Mouse (Mus musculus): ENCODE results near the gene Vps37c. TPM values are rescaled to one million over a fixed set of nuclear protein-coding genes. Genes with fewer than 3 reads are reported as not detected.
A peak's percentile ranks its signal among the peaks of the same experiment; 100 is the strongest.

The Vps37c gene
- polyA plus RNA-seq, 1 experiment from 2014 or later, result 36.8 TPM

GRCm38 (mm10) chr19:10689470-10690166, 1.1 kb downstream of the Vps37c start:
- Histone ChIP-seq H3K4me1 (peaks cover 34% of the 10 kb centered on the region), H3K9ac (peak overlapping the region; percentile 89), H3K4me3 (peak overlapping the region; percentile 79), H3K36me3 (0 out of 2 replicates have a peak, but pooled peaks cover 3% of the 10 kb centered on the region), H3K9me3 (no peaks in the 10 kb centered on the region), H3K4me2 (peak overlapping the region; percentile 86), H3K27ac (peak overlapping the region; percentile 90), H3K27me3 (no peaks in the 10 kb centered on the region)
- WGBS, result 43% methylated on average over 5 of the region's 5 CpGs
- no peak for ATAC-seq (ENCODE audit: insufficient number of reproducible peaks, insufficient read depth, low FRiP score, low TSS enrichment, low read depth)

- H3K9me3 ChIP-seq, result no peaks in the 10 kb centered on the region
- peak overlapping the region; percentile 89 for H3K9ac ChIP-seq
- H3K27ac ChIP-seq, result peak overlapping the region; percentile 90
- H3K4me1 ChIP-seq, result peaks cover 37% of the 10 kb centered on the region
- WGBS, result 85% methylated on average over 3 of the region's 3 CpGs
- H3K4me2 ChIP-seq, result peak overlapping the region; percentile 86
- H3K36me3 ChIP-seq, result 0 out of 2 replicates have a peak, but pooled peaks cover 3% of the 10 kb centered on the region
- peak overlapping the region; percentile 79; the same call in 1 of the 2 replicates for H3K4me3 ChIP-seq
- no peak for ATAC-seq (ENCODE audit: insufficient number of reproducible peaks, insufficient read depth, low FRiP score, low TSS enrichment, low read depth)
- H3K27me3 ChIP-seq, result no peaks in the 10 kb centered on the region
Observed at GRCm38 (mm10) chr19:10690336-10690735, 1.8 kb downstream of the Vps37c start.

DNA sequence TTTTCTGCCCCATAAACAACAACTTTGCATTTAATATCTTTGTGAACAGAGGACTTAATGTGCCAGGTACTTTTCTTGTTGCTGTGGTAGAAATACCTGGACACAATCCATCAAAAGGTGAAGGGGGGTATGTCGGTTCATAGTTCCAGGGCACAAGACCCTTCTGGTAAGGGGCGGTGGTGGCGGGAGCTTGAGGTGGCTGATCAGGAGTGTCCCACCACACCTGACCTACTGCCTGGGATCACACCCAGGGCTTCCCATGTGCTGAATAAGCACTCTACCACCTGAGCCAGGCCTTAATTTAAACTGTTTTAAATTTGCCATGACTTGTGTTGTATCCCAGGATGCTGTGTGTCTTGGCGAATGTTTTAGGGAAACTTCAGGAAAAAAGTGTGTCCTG, 2.6 kb downstream of the Vps37c start:
- WGBS, result 94% methylated on average over 4 of the region's 4 CpGs
- Histone ChIP-seq H3K27ac (peak overlapping the region; percentile 90; the same call in 1 of the 2 replicates), H3K36me3 (0 out of 2 replicates have a peak, but pooled peaks cover 3% of the 10 kb centered on the region), H3K4me1 (peaks cover 44% of the 10 kb centered on the region), H3K27me3 (no peaks in the 10 kb centered on the region), H3K4me3 (no peak overlapping the region), H3K9ac (no peak overlapping the region), H3K9me3 (no peaks in the 10 kb centered on the region), H3K4me2 (0 out of 2 replicates have a peak overlapping the region, but pooled peaks have one; percentile 86)
- no peak for ATAC-seq (ENCODE audit: insufficient number of reproducible peaks, insufficient read depth, low FRiP score, low TSS enrichment, low read depth)

- H3K27me3 ChIP-seq, result no peaks in the 10 kb centered on the region
- 79% methylated on average over 3 of the region's 3 CpGs for WGBS
- H3K9me3 ChIP-seq, result no peaks in the 10 kb centered on the region
- no peak overlapping the region; the same call in 1 of the 2 replicates for H3K4me2 ChIP-seq
- H3K36me3 ChIP-seq, result 0 out of 2 replicates have a peak, but pooled peaks cover 3% of the 10 kb centered on the region
- H3K4me1 ChIP-seq, result peaks cover 49% of the 10 kb centered on the region
- H3K4me3 ChIP-seq, result no peak overlapping the region
- no peak for ATAC-seq (ENCODE audit: insufficient number of reproducible peaks, insufficient read depth, low FRiP score, low TSS enrichment, low read depth)
- H3K27ac ChIP-seq, result no peak overlapping the region
- 0 out of 2 replicates have a peak overlapping the region, but pooled peaks have one; percentile 27 for H3K9ac ChIP-seq
Observed at GRCm38 (mm10) chr19:10691660-10692059, 3.1 kb downstream of the Vps37c start.

DNA sequence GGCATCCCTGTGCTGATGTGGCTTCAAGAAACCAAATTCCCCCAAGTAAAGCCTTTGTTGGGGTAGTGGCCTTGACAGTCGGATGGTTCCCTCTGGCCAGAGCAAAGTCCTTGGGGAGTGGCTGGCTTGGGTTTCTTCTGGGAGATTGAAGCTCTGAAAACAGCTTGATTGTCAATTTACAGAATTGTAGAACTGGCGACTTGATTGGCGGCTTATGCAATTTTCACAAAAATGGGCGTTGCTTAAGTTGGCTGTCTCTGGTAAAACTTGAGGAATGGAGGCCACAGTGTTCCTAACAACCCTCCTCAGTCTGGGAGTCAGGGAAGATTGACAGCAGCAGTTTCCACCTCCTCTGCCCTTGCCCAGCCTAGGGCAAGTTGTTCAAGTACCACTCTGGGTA, 3.8 kb downstream of the Vps37c start:
- peaks cover 54% of the 10 kb centered on the region for H3K4me1 ChIP-seq
- H3K27me3 ChIP-seq, result no peaks in the 10 kb centered on the region
- ATAC-seq (ENCODE audit: insufficient number of reproducible peaks, insufficient read depth, low FRiP score, low TSS enrichment, low read depth), result no peak
- H3K4me2 ChIP-seq, result no peak overlapping the region
- H3K9me3 ChIP-seq, result no peaks in the 10 kb centered on the region
- 83% methylated on average over 4 of the region's 4 CpGs for WGBS
- no peak overlapping the region for H3K9ac ChIP-seq
- no peak overlapping the region for H3K27ac ChIP-seq
- H3K36me3 ChIP-seq, result 0 out of 2 replicates have a peak, but pooled peaks cover 3% of the 10 kb centered on the region
- H3K4me3 ChIP-seq, result no peak overlapping the region

GRCm38 (mm10) chr19:10693926-10694682, 5.6 kb downstream of the Vps37c start:
- Histone ChIP-seq H3K27me3 (no peaks in the 10 kb centered on the region), H3K9ac (no peak overlapping the region), H3K36me3 (0 out of 2 replicates have a peak, but pooled peaks cover 3% of the 10 kb centered on the region), H3K4me3 (no peak overlapping the region), H3K9me3 (no peaks in the 10 kb centered on the region), H3K4me1 (peaks cover 63% of the 10 kb centered on the region), H3K27ac (no peak overlapping the region), H3K4me2 (no peak overlapping the region)
- ATAC-seq (ENCODE audit: insufficient number of reproducible peaks, insufficient read depth, low FRiP score, low TSS enrichment, low read depth), result no peak
- 87% methylated on average over 10 of the region's 10 CpGs for WGBS

- no peaks in the 10 kb centered on the region for H3K9me3 ChIP-seq
- 0 out of 2 replicates have a peak overlapping the region, but pooled peaks have one; percentile 32 for H3K9ac ChIP-seq
Observed at GRCm38 (mm10) chr19:10695801-10696200, 7.3 kb downstream of the Vps37c start.

GRCm38 (mm10) chr19:10698131-10698991, 9.8 kb downstream of the Vps37c start:
- 0 out of 2 replicates have a peak, but pooled peaks have one; percentile 23 for ATAC-seq (ENCODE audit: insufficient number of reproducible peaks, insufficient read depth, low FRiP score, low TSS enrichment, low read depth)
- no peaks in the 10 kb centered on the region for H3K9me3 ChIP-seq
- no peak overlapping the region; the same call in 1 of the 2 replicates for H3K27ac ChIP-seq
- H3K4me3 ChIP-seq, result no peak overlapping the region
- WGBS, result 75% methylated on average over 9 of the region's 9 CpGs
- no peak overlapping the region for H3K4me2 ChIP-seq
- H3K4me1 ChIP-seq, result peaks cover 58% of the 10 kb centered on the region
- peak overlapping the region; percentile 46; the same call in 1 of the 2 replicates for H3K9ac ChIP-seq
- no peaks in the 10 kb centered on the region for H3K27me3 ChIP-seq
- H3K36me3 ChIP-seq, result 0 out of 2 replicates have a peak, but pooled peaks cover 6% of the 10 kb centered on the region

More at GRCm38 (mm10) chr19:10695801-10696200, 7.3 kb downstream of the Vps37c start:
- H3K4me1 ChIP-seq, result peaks cover 61% of the 10 kb centered on the region
- 29% methylated on average over 7 of the region's 7 CpGs for WGBS
- no peak overlapping the region for H3K4me2 ChIP-seq
- no peak overlapping the region for H3K4me3 ChIP-seq
- H3K27ac ChIP-seq, result peak overlapping the region; percentile 19; the same call in 1 of the 2 replicates
- H3K36me3 ChIP-seq, result 0 out of 2 replicates have a peak, but pooled peaks cover 3% of the 10 kb centered on the region
- no peaks in the 10 kb centered on the region for H3K27me3 ChIP-seq
- no peak for ATAC-seq (ENCODE audit: insufficient number of reproducible peaks, insufficient read depth, low FRiP score, low TSS enrichment, low read depth)

GRCm38 (mm10) chr19:10699851-10700250, 11.3 kb downstream of the Vps37c start:
- no peak overlapping the region for H3K4me2 ChIP-seq
- ATAC-seq (ENCODE audit: insufficient number of reproducible peaks, insufficient read depth, low FRiP score, low TSS enrichment, low read depth), result no peak
- no peaks in the 10 kb centered on the region for H3K9me3 ChIP-seq
- WGBS, result 68% methylated on average over 9 of the region's 9 CpGs
- no peak overlapping the region for H3K9ac ChIP-seq
- no peak overlapping the region; the same call in 1 of the 2 replicates for H3K27ac ChIP-seq
- no peak overlapping the region for H3K4me3 ChIP-seq
- H3K36me3 ChIP-seq, result 0 out of 2 replicates have a peak, but pooled peaks cover 8% of the 10 kb centered on the region
- no peaks in the 10 kb centered on the region for H3K27me3 ChIP-seq
- peaks cover 58% of the 10 kb centered on the region for H3K4me1 ChIP-seq

- Histone ChIP-seq H3K9me3 (no peaks in the 10 kb centered on the region), H3K4me3 (no peak overlapping the region), H3K4me1 (peaks cover 53% of the 10 kb centered on the region), H3K27ac (no peak overlapping the region), H3K36me3 (0 out of 2 replicates have a peak, but pooled peaks cover 8% of the 10 kb centered on the region), H3K4me2 (no peak overlapping the region), H3K27me3 (no peaks in the 10 kb centered on the region), H3K9ac (no peak overlapping the region)
- WGBS, result 72% methylated on average over 6 of the region's 6 CpGs
- no peak for ATAC-seq (ENCODE audit: insufficient number of reproducible peaks, insufficient read depth, low FRiP score, low TSS enrichment, low read depth)
Observed at GRCm38 (mm10) chr19:10701013-10701726, 12.6 kb downstream of the Vps37c start.
